Mouse (Mus musculus): ENCODE results near the gene Lcp2.
"Not testable (repeated sequence)": the region's sequence is repeated elsewhere in the genome, so short reads cannot be mapped to it uniquely, and the experiment has no call there.

DNA sequence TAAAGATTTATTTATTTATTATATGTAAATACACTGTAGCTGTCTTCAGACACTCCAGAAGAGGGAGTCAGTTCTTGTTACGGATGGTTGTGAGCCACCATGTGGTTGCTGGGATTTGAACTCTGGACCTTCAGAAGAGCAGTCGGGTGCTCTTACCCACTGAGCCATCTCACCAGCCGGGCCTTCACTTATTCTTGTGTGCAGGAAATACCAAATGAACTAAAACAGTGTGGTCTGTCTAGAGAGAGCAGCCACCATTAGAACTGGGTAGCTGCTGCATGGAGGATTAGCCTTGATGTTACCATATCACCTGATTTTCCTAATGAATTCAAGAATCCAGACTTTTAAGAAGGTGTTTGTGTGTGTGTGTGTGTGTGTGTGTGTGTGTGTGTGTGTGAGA is 79.0 kb downstream of the Lcp2 start:
- TF ChIP-seq CTCF, EP300 (IDR thresholded peaks at IDR 0.05; ENCODE audit: low read depth): not testable (repeated sequence)

All from liver, postnatal 0 days (tissue).